Mouse (Mus musculus): ENCODE measurements around the gene Ppp5c.

- no peak for TF ChIP-seq CTCF (IDR thresholded peaks at IDR 0.05; ENCODE audit: control insufficient read depth, insufficient read depth, low read length)
- TF ChIP-seq POLR2A (IDR thresholded peaks at IDR 0.05; ENCODE audit: borderline replicate concordance, control insufficient read depth, low read depth, low read length): no peak
Measured at GRCm38 (mm10) chr7:17038018-17038695, 10.4 kb upstream of the Ppp5c start.
